Mouse (Mus musculus): ENCODE data around the gene Hook2.

GRCm38 (mm10) chr8:84974543-84975142 lies 15.8 kb upstream of the Hook2 start:
- TF ChIP-seq EP300 (IDR thresholded peaks at IDR 0.05; ENCODE audit: low read depth) (no peak), CTCF (IDR thresholded peaks at IDR 0.05; ENCODE audit: low read depth) (no peak)

All from liver, postnatal 0 days (tissue).